18 mouse cellular contexts compared by ENCODE assay signal in genomic region chr16:77595661-77596060, GRCm38 (mm10). TPM values are rescaled to one million over a fixed set of nuclear protein-coding genes. Genes with fewer than 3 reads are reported as not detected.
DNase-seq lines count a peak whose midpoint lies in the region; ATAC-seq and TF ChIP-seq lines count a peak whose summit lies in the region.
"Had no signal": no experiment of that assay in that cellular context is flagged by ENCODE, and none has a peak within 500 bp of the region (broad histone marks: within the 10 kb centered on the region; RNA-seq: fewer than 3 reads in every experiment).

No protein-coding gene starts in this region.

- H3K4me2 ChIP-seq in hindbrain, embryonic 14.5 days (replicated peaks), result peak overlapping the region; percentile 58
- peak overlapping the region; percentile 53 for H3K4me2 ChIP-seq in neural tube, embryonic 13.5 days
- H3K4me2 ChIP-seq: embryonic facial prominence, embryonic 13.5 days; liver, embryonic 13.5 days had no signal

- H3K9me3 ChIP-seq in hindbrain, embryonic 14.5 days (ENCODE audit: control insufficient read depth, low read length), result no peaks in the 10 kb centered on the region
- no peaks in the 10 kb centered on the region for H3K9me3 ChIP-seq in neural tube, embryonic 13.5 days
- H3K9me3 ChIP-seq: embryonic facial prominence, embryonic 13.5 days; liver, embryonic 13.5 days had no signal

- H3K4me3 ChIP-seq in layer of hippocampus, adult 2 months, result peak overlapping the region; percentile 61
- H3K4me3 ChIP-seq in hindbrain, embryonic 14.5 days (replicated peaks; ENCODE audit: low read length), result peak overlapping the region; percentile 36
- peak overlapping the region; percentile 34 for H3K4me3 ChIP-seq in neural tube, embryonic 13.5 days
- H3K4me3 ChIP-seq: embryonic facial prominence, embryonic 13.5 days; liver, embryonic 13.5 days had no signal

- H3K36me3 ChIP-seq in hindbrain, embryonic 14.5 days (replicated peaks; ENCODE audit: control insufficient read depth, insufficient read depth), result no peaks in the 10 kb centered on the region; the same call in 1 of the 2 replicates
- peaks cover 6% of the 10 kb centered on the region for H3K36me3 ChIP-seq in neural tube, embryonic 13.5 days
- H3K36me3 ChIP-seq: liver, embryonic 13.5 days had no signal

- H3K9ac ChIP-seq in hindbrain, embryonic 14.5 days, result peak overlapping the region; percentile 71
- peak overlapping the region; percentile 70 for H3K9ac ChIP-seq in neural tube, embryonic 13.5 days
- H3K9ac ChIP-seq: embryonic facial prominence, embryonic 13.5 days; liver, embryonic 13.5 days had no signal

- H3K27me3 ChIP-seq in hindbrain, embryonic 14.5 days (ENCODE audit: control insufficient read depth, insufficient read depth, low read length), result no peaks in the 10 kb centered on the region
- no peaks in the 10 kb centered on the region for H3K27me3 ChIP-seq in neural tube, embryonic 13.5 days
- H3K27me3 ChIP-seq: embryonic facial prominence, embryonic 13.5 days; liver, embryonic 13.5 days had no signal

- ATAC-seq in hindbrain, embryonic 14.5 days (ENCODE audit: low FRiP score), result no peak
- no peak for ATAC-seq in neural tube, embryonic 13.5 days (ENCODE audit: low read depth)
- ATAC-seq in megakaryocyte, adult 5-6 weeks (ENCODE audit: poor library complexity, severe bottlenecking), result no peak
- ATAC-seq: intestine, embryonic 16.5 days had no signal

- 69% methylated on average over 7 of the region's 7 CpGs for WGBS in hindbrain, embryonic 14.5 days
- 73% methylated on average over 7 of the region's 7 CpGs for WGBS in neural tube, embryonic 13.5 days

- DNase-seq in cerebellum, adult 8-10 months, result peak; percentile 14
- DNase-seq in cerebellum, adult 11-12 months, result no peak
- DNase-seq in layer of hippocampus, adult 2 months (ENCODE audit: low spot score in 2 of 2), result no peak
- no peak for DNase-seq in layer of hippocampus, adult 18-20 months (ENCODE audit: low spot score in 2 of 2)
- DNase-seq in hindbrain, embryonic 14.5 days (ENCODE audit: low spot score), result no peak
- no peak for DNase-seq in thymus, postnatal 0 days (ENCODE audit: low spot score)
- DNase-seq: adrenal gland, postnatal 10 days; liver, embryonic 13.5 days; lung, postnatal 36 days; right cerebral cortex, adult 18-20 months; thymus, adult 2 months had no signal

- peaks cover 9% of the 10 kb centered on the region; the same call in 1 of the 2 replicates for H3K4me1 ChIP-seq in hindbrain, embryonic 14.5 days (replicated peaks; ENCODE audit: control insufficient read depth, insufficient read depth, low read length)
- peaks cover 32% of the 10 kb centered on the region for H3K4me1 ChIP-seq in neural tube, embryonic 13.5 days (replicated peaks)
- H3K4me1 ChIP-seq: liver, embryonic 13.5 days had no signal

- peak overlapping the region; percentile 96 for H3K27ac ChIP-seq in layer of hippocampus, adult 2 months
- H3K27ac ChIP-seq in hindbrain, embryonic 14.5 days, result peak overlapping the region; percentile 93
- H3K27ac ChIP-seq in neural tube, embryonic 13.5 days (replicated peaks), result peak overlapping the region; percentile 92
- H3K27ac ChIP-seq: embryonic facial prominence, embryonic 13.5 days; liver, embryonic 13.5 days had no signal

- TF ChIP-seq CTCF in layer of hippocampus, adult 2 months (conservative IDR thresholded peaks at IDR 0.05), result no peak

RNA-seq across cellular contexts. Expression of gene Gm11146, which starts 6.2 kb away (rescaled TPM):
- not detected for total RNA-seq in layer of hippocampus, adult 2 months (2021)
- not detected for total RNA-seq in layer of hippocampus, adult 18-20 months (2021)
- polyA plus RNA-seq in hindbrain, embryonic 14.5 days (2014; fragmentation: Nextera tagmentation; extraction: Ambion mirVana), result not detected in 2 replicates
- polyA plus RNA-seq in neural tube, embryonic 13.5 days (2015; fragmentation: Nextera tagmentation; extraction: Ambion mirVana), result not detected in 2 replicates
- not detected in 2 replicates for polyA plus RNA-seq in thymus, postnatal 0 days (2015; fragmentation: Nextera tagmentation; extraction: Ambion mirVana)
- not detected in 2 replicates for total RNA-seq in megakaryocyte, adult 5-6 weeks (2015)
- total RNA-seq in megakaryocyte, adult 5-6 weeks (2017), result not detected in 2 replicates
- total RNA-seq: adrenal gland, postnatal 10 days; left cerebral cortex, postnatal 14 days had no signal
- polyA plus RNA-seq: embryonic facial prominence, embryonic 13.5 days; gonadal fat pad, adult 2 months; heart, embryonic 16.5 days; intestine, embryonic 16.5 days; liver, embryonic 13.5 days; thymus, adult 2 months had no signal
